Mouse (Mus musculus) neutrophil, adult 65 days (primary cell): ENCODE data around the gene Gm10197. TPM values are rescaled to one million over a fixed set of nuclear protein-coding genes. Genes with fewer than 3 reads are reported as not detected.

Experiments used
- total RNA-seq: library from RNA; stranded (reverse); gene quantifications from 2 replicates; pipeline ENCODE4 v1.2.4, GENCODE M21; 2023

Gene Gm10197
- not detected in 2 replicates for total RNA-seq

GRCm38 (mm10) chr19:53371666-53372065, at the start of gene Gm10197:
Gm10197 (minus strand) TSS chr19:53371766.

GRCm38 (mm10) chr19:53390495-53391007, 19.0 kb upstream of the Gm10197 start, which contains the start of gene Smndc1:
Smndc1 (minus strand) TSS chr19:53390578.

Other genes starting within 250 kb of the Gm10197 start
- 180 and 188 TPM in 2 replicates for gene Add3, start 231.3 kb downstream of the Gm10197 start, total RNA-seq
- gene Mxi1, start 61.2 kb downstream of the Gm10197 start, total RNA-seq = 96.0 and 98.9 TPM in 2 replicates
- gene Smndc1, start 18.8 kb upstream of the Gm10197 start, total RNA-seq = 117 and 123 TPM in 2 replicates
- gene Dusp5, start 157.3 kb upstream of the Gm10197 start, total RNA-seq = 105 and 120 TPM in 2 replicates
- 7.6 and 25.2 TPM in 2 replicates for gene Nutf2-ps1, start 217.3 kb upstream of the Gm10197 start, total RNA-seq
- gene Smc3, start 228.6 kb upstream of the Gm10197 start, total RNA-seq = 34.9 and 38.9 TPM in 2 replicates